Mouse (Mus musculus) c-Kit-positive CD71-negative TER-119-negative erythroid progenitor cells, embryonic 14.5 days (primary cell): ENCODE data around the gene F830045P16Rik.

Experiments
- DNase-seq: peaks from one replicate; pipeline ENCODE4 v3.0.0-alpha.2; 2013; ENCODE audit warnings: low read depth

F830045P16Rik gene

GRCm38 (mm10) chr2:129536377-129536776 lies at the start of gene F830045P16Rik:
F830045P16Rik (minus strand) TSS chr2:129536602.
- DNase-seq, result no peak

- no peak for DNase-seq
Observed at GRCm38 (mm10) chr2:129585904-129586514, 49.6 kb upstream of the F830045P16Rik start.

- DNase-seq, result no peak
Observed at GRCm38 (mm10) chr2:129584905-129585304, 48.5 kb upstream of the F830045P16Rik start.

- no peak for DNase-seq
Observed at GRCm38 (mm10) chr2:129582261-129582660, 45.9 kb upstream of the F830045P16Rik start.

- no peak for DNase-seq
Observed at GRCm38 (mm10) chr2:129581826-129582225, 45.4 kb upstream of the F830045P16Rik start.

- DNase-seq, result no peak
Observed at GRCm38 (mm10) chr2:129580656-129581055, 44.3 kb upstream of the F830045P16Rik start.

- DNase-seq, result no peak
Observed at GRCm38 (mm10) chr2:129576611-129577447, 40.4 kb upstream of the F830045P16Rik start.

GRCm38 (mm10) chr2:129575113-129575512 lies 38.7 kb upstream of the F830045P16Rik start:
- no peak for DNase-seq

- no peak for DNase-seq
Observed at GRCm38 (mm10) chr2:129574395-129575046, 38.1 kb upstream of the F830045P16Rik start.

GRCm38 (mm10) chr2:129573701-129574273 lies 37.4 kb upstream of the F830045P16Rik start:
- DNase-seq, result no peak

GRCm38 (mm10) chr2:129569556-129569955 lies 33.2 kb upstream of the F830045P16Rik start:
- DNase-seq, result no peak

GRCm38 (mm10) chr2:129569120-129569519 lies 32.7 kb upstream of the F830045P16Rik start:
- DNase-seq, result no peak

- no peak for DNase-seq
Observed at GRCm38 (mm10) chr2:129563944-129564709, 27.7 kb upstream of the F830045P16Rik start.

GRCm38 (mm10) chr2:129561796-129562195 lies 25.4 kb upstream of the F830045P16Rik start:
- no peak for DNase-seq

GRCm38 (mm10) chr2:129558875-129559219 lies 22.4 kb upstream of the F830045P16Rik start:
- DNase-seq, result no peak

GRCm38 (mm10) chr2:129558008-129558874 lies 21.8 kb upstream of the F830045P16Rik start:
- DNase-seq, result no peak

- DNase-seq, result no peak
Observed at GRCm38 (mm10) chr2:129556081-129556480, 19.7 kb upstream of the F830045P16Rik start.

GRCm38 (mm10) chr2:129550781-129551180 lies 14.4 kb upstream of the F830045P16Rik start:
- no peak for DNase-seq

GRCm38 (mm10) chr2:129549537-129550135 lies 13.2 kb upstream of the F830045P16Rik start:
- DNase-seq, result peak; percentile 9

- peak; percentile 30 for DNase-seq
Observed at GRCm38 (mm10) chr2:129546772-129547171, 10.4 kb upstream of the F830045P16Rik start.
